In genomic region chr7:26489514-26489913, GRCm38 (mm10) we compare ENCODE assay signal across 39 mouse cellular contexts. TPM values are rescaled to one million over a fixed set of nuclear protein-coding genes. Genes with fewer than 3 reads are reported as not detected.
"Had no signal": no experiment of that assay in that cellular context is flagged by ENCODE, and none has a peak within 500 bp of the region (broad histone marks: within the 10 kb centered on the region; RNA-seq: fewer than 3 reads in every experiment).

No protein-coding gene starts in this region.

RNA-seq across cellular contexts. Expression of gene Nlrp9a, which starts 45.3 kb away (rescaled TPM):
- total RNA-seq: gastrocnemius, adult 2 months; gastrocnemius, postnatal 10 days; gastrocnemius, postnatal 25 days; gastrocnemius, postnatal 4 days; granulocyte monocyte progenitor cell, adult 5-6 weeks; heart, adult 18-20 months; heart, adult 8-10 months; heart, postnatal 10 days; heart, postnatal 25 days; heart, postnatal 4 days; layer of hippocampus, adult 18-20 months; layer of hippocampus, adult 8-10 months; layer of hippocampus, postnatal 14 days; layer of hippocampus, postnatal 36 days; left cerebral cortex, adult 18-20 months; left cerebral cortex, adult 8-10 months; left cerebral cortex, postnatal 10 days; left cerebral cortex, postnatal 25 days; left cerebral cortex, postnatal 4 days; liver, adult 2 months had no signal
- polyA plus RNA-seq: heart, embryonic 10.5 days; heart, embryonic 12.5 days; heart, embryonic 14.5 days; heart, embryonic 16.5 days; hindbrain, embryonic 10.5 days; hindbrain, embryonic 12.5 days; hindbrain, embryonic 14.5 days; hindbrain, embryonic 16.5 days; inflammation-experienced regulatory T-cells, adult 6 months; intestine, embryonic 15.5 days; intestine, postnatal 0 days; kidney, embryonic 14.5 days; kidney, embryonic 16.5 days; large intestine, adult 2 months; limb, embryonic 11.5 days; limb, embryonic 13.5 days; limb, embryonic 15.5 days; liver, adult 2 months; liver, embryonic 12.5 days; liver, embryonic 14.5 days had no signal

RNA-seq across cellular contexts. Expression of gene Nlrp4a, which starts 54.6 kb away (rescaled TPM):
- total RNA-seq: gastrocnemius, adult 2 months; gastrocnemius, postnatal 10 days; gastrocnemius, postnatal 25 days; gastrocnemius, postnatal 4 days; granulocyte monocyte progenitor cell, adult 5-6 weeks; heart, adult 18-20 months; heart, adult 8-10 months; heart, postnatal 10 days; heart, postnatal 25 days; heart, postnatal 4 days; layer of hippocampus, adult 18-20 months; layer of hippocampus, adult 8-10 months; layer of hippocampus, postnatal 14 days; layer of hippocampus, postnatal 36 days; left cerebral cortex, adult 18-20 months; left cerebral cortex, adult 8-10 months; left cerebral cortex, postnatal 10 days; left cerebral cortex, postnatal 25 days; left cerebral cortex, postnatal 4 days; liver, adult 2 months had no signal
- polyA plus RNA-seq: heart, embryonic 10.5 days; heart, embryonic 12.5 days; heart, embryonic 14.5 days; heart, embryonic 16.5 days; hindbrain, embryonic 10.5 days; hindbrain, embryonic 12.5 days; hindbrain, embryonic 14.5 days; hindbrain, embryonic 16.5 days; inflammation-experienced regulatory T-cells, adult 6 months; intestine, embryonic 15.5 days; intestine, postnatal 0 days; kidney, embryonic 14.5 days; kidney, embryonic 16.5 days; large intestine, adult 2 months; limb, embryonic 11.5 days; limb, embryonic 13.5 days; limb, embryonic 15.5 days; liver, adult 2 months; liver, embryonic 12.5 days; liver, embryonic 14.5 days had no signal
